Mouse (Mus musculus): ENCODE data around the gene Rgs16.

- no peak for TF ChIP-seq CTCF (IDR thresholded peaks at IDR 0.05; ENCODE audit: low read depth, low read length)
- no peak for TF ChIP-seq POLR2A (IDR thresholded peaks at IDR 0.05; ENCODE audit: extremely low read depth, insufficient read depth, low read length)
These were observed 10.3 kb upstream of the Rgs16 start for GRCm38 (mm10) chr1:153729806-153730205.

Data from liver, adult 2 months (tissue).